Mouse (Mus musculus): ENCODE measurements around the gene Hebp1. TPM values are rescaled to one million over a fixed set of nuclear protein-coding genes. Genes with fewer than 3 reads are reported as not detected.
A peak's percentile ranks its signal among the peaks of the same experiment; 100 is the strongest.

The Hebp1 gene
- polyA plus RNA-seq, 1 experiment from 2014 or later: 4.1 TPM

DNA sequence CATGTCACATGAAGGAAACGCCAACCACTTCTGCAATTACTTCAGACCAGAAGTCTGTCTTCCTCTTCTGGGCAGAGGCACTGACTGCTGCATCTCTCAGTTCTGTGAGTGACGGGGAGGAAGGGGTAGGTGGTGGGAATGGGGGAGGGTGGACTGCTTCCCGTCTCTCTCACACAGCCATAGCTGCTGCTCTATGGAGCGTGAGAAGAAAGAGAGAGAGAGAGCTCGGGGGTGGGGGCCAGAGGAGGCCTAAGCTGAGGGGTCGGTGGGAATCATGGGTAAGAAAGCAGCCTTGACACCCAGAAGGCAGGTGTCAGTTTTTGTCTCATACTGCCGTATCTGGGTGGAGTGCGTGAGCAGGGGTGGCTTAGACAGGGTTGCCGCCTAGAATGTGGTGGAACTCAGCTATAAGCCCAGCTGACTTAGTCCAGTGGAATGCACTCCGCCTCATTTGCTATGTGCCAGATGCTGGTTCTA is 30.7 kb upstream of the Hebp1 start:
- Histone ChIP-seq H3K36me3 (ENCODE audit: control insufficient read depth, insufficient read depth, low read length) (no peaks in the 10 kb centered on the region), H3K27ac (ENCODE audit: low read depth, low read length) (no peak overlapping the region), H3K9ac (ENCODE audit: low read depth, low read length) (no peak overlapping the region), H3K27me3 (ENCODE audit: control insufficient read depth, insufficient read depth, low read length) (no peaks in the 10 kb centered on the region), H3K4me3 (ENCODE audit: low read depth, low read length) (no peak overlapping the region), H3K4me2 (replicated peaks; ENCODE audit: low read depth, low read length) (no peak overlapping the region), H3K4me1 (replicated peaks; ENCODE audit: control insufficient read depth, insufficient read depth, low read length) (0 out of 2 replicates have a peak, but pooled peaks cover 3% of the 10 kb centered on the region), H3K9me3 (ENCODE audit: control insufficient read depth, low read length) (no peaks in the 10 kb centered on the region)
- whole genome bisulfite sequencing: 45% methylated on average over 10 of the region's 10 CpGs
- ATAC-seq (ENCODE audit: low FRiP score) (peak; percentile 69), DNase-seq (ENCODE audit: low spot score) (peak; percentile 39)

DNA sequence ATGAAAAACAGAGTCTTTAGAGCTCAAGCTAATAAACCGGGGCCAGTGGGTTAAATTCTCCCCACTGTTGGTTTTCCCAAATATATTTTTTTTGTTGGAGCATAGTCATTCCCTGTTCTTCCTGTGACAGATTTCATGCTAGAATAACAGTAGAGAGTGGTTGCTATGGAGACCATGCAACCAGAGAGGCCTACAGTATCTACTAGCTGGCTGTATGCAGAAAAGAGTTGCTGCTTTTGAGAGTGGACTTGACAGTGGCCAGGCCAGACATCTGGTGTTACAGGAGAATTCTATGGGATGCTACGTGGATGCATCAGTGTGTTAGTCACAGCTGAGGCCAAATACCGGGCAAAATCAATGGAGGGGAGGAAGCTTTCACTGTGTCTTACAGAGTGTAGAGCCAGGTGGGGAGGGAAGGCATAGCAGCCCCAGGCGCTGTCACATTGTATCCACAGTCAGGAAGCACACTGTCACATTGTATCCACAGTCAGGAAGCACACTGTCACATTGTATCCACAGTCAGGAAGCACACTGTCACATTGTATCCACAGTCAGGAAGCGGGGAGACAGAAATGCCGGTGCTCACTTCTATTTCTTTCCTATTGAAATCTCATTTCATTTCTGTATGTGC is 26.1 kb upstream of the Hebp1 start:
- no peaks in the 10 kb centered on the region for H3K9me3 ChIP-seq (ENCODE audit: control insufficient read depth, low read length)
- H3K4me1 ChIP-seq (replicated peaks; ENCODE audit: control insufficient read depth, insufficient read depth, low read length): 0 out of 2 replicates have a peak, but pooled peaks cover 3% of the 10 kb centered on the region
- no peaks in the 10 kb centered on the region for H3K27me3 ChIP-seq (ENCODE audit: control insufficient read depth, insufficient read depth, low read length)
- H3K36me3 ChIP-seq (ENCODE audit: control insufficient read depth, insufficient read depth, low read length): no peaks in the 10 kb centered on the region
- H3K4me2 ChIP-seq (replicated peaks; ENCODE audit: low read depth, low read length): no peak overlapping the region
- no peak overlapping the region for H3K27ac ChIP-seq (ENCODE audit: low read depth, low read length)
- 75% methylated on average over 6 of the region's 6 CpGs for WGBS
- H3K9ac ChIP-seq (ENCODE audit: low read depth, low read length): no peak overlapping the region
- H3K4me3 ChIP-seq (ENCODE audit: low read depth, low read length): no peak overlapping the region
- no peak for ATAC-seq (ENCODE audit: low FRiP score)
- DNase-seq (ENCODE audit: low spot score): peak; percentile 15

DNA sequence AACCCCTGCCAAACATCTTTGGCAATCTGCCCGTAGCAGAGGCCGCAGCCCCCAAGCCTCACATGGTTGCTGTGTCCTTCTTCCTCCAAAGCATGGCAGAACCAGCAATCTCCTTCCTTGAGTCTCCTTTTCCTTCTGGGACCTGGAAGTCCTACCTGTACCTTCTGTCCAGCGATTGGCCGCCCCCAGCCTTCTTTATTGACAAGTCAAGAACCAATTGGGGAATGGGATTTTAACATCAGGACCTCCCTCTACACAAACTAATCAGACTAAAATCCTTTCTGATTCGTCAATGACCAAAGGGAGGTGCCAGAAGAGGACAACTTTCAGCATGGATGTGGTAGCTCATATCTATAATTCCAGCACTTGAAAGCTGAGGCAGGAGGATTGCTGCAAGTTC is 22.1 kb upstream of the Hebp1 start:
- Histone ChIP-seq H3K4me2 (replicated peaks; ENCODE audit: low read depth, low read length) (no peak overlapping the region), H3K9ac (ENCODE audit: low read depth, low read length) (no peak overlapping the region), H3K36me3 (ENCODE audit: control insufficient read depth, insufficient read depth, low read length) (0 out of 2 replicates have a peak, but pooled peaks cover 3% of the 10 kb centered on the region), H3K4me1 (replicated peaks; ENCODE audit: control insufficient read depth, insufficient read depth, low read length) (0 out of 2 replicates have a peak, but pooled peaks cover 3% of the 10 kb centered on the region), H3K4me3 (ENCODE audit: low read depth, low read length) (no peak overlapping the region), H3K27me3 (ENCODE audit: control insufficient read depth, insufficient read depth, low read length) (no peaks in the 10 kb centered on the region), H3K27ac (ENCODE audit: low read depth, low read length) (no peak overlapping the region), H3K9me3 (ENCODE audit: control insufficient read depth, low read length) (no peaks in the 10 kb centered on the region)
- WGBS: 92% methylated on average over 5 of the region's 5 CpGs
- no peak for ATAC-seq (ENCODE audit: low FRiP score)
- no peak for DNase-seq (ENCODE audit: low spot score)

DNA sequence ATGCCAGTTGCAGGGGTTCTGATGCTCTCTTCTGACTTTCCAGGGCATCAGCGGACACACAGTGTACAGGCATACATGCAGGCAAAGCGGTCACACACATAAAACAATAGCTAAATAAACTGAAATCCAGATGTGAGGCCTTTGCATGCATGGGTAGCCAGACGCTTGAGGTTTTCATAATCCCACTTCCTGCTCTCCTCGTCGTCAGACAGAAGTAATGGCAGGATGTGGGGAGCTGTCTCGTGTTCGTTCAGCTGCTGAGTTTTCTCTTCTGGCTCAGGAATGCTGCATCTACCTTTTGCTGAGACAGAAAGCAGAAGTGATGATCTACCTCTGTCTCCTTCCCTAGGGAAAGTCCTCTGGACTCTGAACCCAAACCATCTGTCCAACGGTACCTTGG is 20.5 kb upstream of the Hebp1 start:
- H3K9me3 ChIP-seq (ENCODE audit: control insufficient read depth, low read length): no peaks in the 10 kb centered on the region
- no peaks in the 10 kb centered on the region for H3K27me3 ChIP-seq (ENCODE audit: control insufficient read depth, insufficient read depth, low read length)
- H3K36me3 ChIP-seq (ENCODE audit: control insufficient read depth, insufficient read depth, low read length): 0 out of 2 replicates have a peak, but pooled peaks cover 3% of the 10 kb centered on the region
- no peak overlapping the region for H3K4me3 ChIP-seq (ENCODE audit: low read depth, low read length)
- 81% methylated on average over 8 of the region's 8 CpGs for WGBS
- ATAC-seq (ENCODE audit: low FRiP score): no peak
- no peaks in the 10 kb centered on the region for H3K4me1 ChIP-seq (replicated peaks; ENCODE audit: control insufficient read depth, insufficient read depth, low read length)
- H3K9ac ChIP-seq (ENCODE audit: low read depth, low read length): no peak overlapping the region
- H3K27ac ChIP-seq (ENCODE audit: low read depth, low read length): no peak overlapping the region
- DNase-seq (ENCODE audit: low spot score): no peak
- H3K4me2 ChIP-seq (replicated peaks; ENCODE audit: low read depth, low read length): no peak overlapping the region

DNA sequence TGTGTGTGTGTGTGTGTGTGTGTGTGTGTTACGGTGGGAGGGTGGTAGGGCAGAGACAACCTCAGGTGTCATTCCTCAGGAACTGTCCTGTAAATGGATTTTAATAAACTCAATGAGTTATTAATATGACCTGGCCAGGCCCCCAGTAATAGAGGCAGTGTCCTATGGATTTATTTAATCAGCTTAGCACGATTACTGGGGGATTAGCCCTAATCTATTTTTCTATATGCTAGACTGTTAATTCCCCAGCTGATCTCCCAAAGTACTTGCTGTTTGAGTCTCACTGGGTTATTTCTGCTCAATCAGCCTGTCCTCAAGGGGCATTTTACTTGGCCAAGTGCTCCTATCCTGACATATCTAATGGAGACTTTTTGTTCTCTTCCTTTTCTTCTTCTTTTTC is 14.8 kb upstream of the Hebp1 start:
- no peak overlapping the region for H3K27ac ChIP-seq (ENCODE audit: low read depth, low read length)
- no peaks in the 10 kb centered on the region for H3K4me1 ChIP-seq (replicated peaks; ENCODE audit: control insufficient read depth, insufficient read depth, low read length)
- no peak for ATAC-seq (ENCODE audit: low FRiP score)
- WGBS: 65% methylated on average over 1 of the region's 2 CpGs
- no peaks in the 10 kb centered on the region for H3K27me3 ChIP-seq (ENCODE audit: control insufficient read depth, insufficient read depth, low read length)
- H3K36me3 ChIP-seq (ENCODE audit: control insufficient read depth, insufficient read depth, low read length): no peaks in the 10 kb centered on the region
- H3K9ac ChIP-seq (ENCODE audit: low read depth, low read length): no peak overlapping the region
- no peak overlapping the region for H3K4me2 ChIP-seq (replicated peaks; ENCODE audit: low read depth, low read length)
- no peak for DNase-seq (ENCODE audit: low spot score)
- no peaks in the 10 kb centered on the region for H3K9me3 ChIP-seq (ENCODE audit: control insufficient read depth, low read length)
- no peak overlapping the region for H3K4me3 ChIP-seq (ENCODE audit: low read depth, low read length)

DNA sequence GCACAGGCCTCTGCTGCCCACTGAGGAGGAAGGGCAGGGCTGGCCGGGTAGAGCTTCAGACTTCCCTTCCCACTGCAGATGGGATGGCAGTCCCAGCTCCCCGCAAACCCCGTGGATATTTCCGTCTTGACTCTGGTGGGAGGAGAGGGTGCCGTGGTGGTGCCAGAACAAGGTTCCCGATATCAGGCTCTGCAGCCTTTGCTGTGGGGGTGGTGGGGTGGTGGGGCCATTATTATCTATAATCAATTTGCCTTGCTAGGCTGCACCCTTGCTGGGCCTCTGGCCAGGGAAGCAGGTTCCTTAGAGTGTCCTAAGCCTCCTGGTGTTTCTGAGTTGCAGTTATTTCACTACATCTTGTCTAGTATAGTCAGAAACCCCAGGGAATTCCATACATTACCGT is 13.3 kb upstream of the Hebp1 start:
- H3K36me3 ChIP-seq (ENCODE audit: control insufficient read depth, insufficient read depth, low read length): no peaks in the 10 kb centered on the region
- no peak overlapping the region for H3K27ac ChIP-seq (ENCODE audit: low read depth, low read length)
- DNase-seq (ENCODE audit: low spot score): no peak
- H3K27me3 ChIP-seq (ENCODE audit: control insufficient read depth, insufficient read depth, low read length): no peaks in the 10 kb centered on the region
- ATAC-seq (ENCODE audit: low FRiP score): no peak
- no peak overlapping the region for H3K4me3 ChIP-seq (ENCODE audit: low read depth, low read length)
- 73% methylated on average over 7 of the region's 7 CpGs for WGBS
- H3K9ac ChIP-seq (ENCODE audit: low read depth, low read length): no peak overlapping the region
- no peaks in the 10 kb centered on the region for H3K4me1 ChIP-seq (replicated peaks; ENCODE audit: control insufficient read depth, insufficient read depth, low read length)
- no peak overlapping the region for H3K4me2 ChIP-seq (replicated peaks; ENCODE audit: low read depth, low read length)
- no peaks in the 10 kb centered on the region for H3K9me3 ChIP-seq (ENCODE audit: control insufficient read depth, low read length)

DNA sequence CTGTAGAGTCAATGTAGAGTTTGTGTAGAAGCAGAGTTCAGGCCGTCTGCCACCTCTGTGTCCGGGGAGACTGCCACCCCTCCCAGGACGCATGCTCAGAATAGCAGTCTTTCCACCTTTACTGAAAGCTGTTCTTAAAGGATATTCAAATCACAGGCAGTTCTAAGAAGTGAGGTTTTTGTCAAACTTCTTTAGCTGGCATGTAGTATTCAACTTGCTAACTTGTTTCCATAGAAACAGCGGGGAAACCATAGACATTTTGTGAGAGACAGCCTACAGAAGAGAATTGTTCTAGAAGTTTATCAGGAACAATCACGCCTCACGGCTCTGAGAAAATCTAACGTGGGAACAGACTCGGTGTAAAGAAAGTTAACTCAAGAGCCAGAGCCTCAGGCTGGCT is 9.1 kb upstream of the Hebp1 start:
- Histone ChIP-seq H3K4me3 (ENCODE audit: low read depth, low read length) (no peak overlapping the region), H3K9ac (ENCODE audit: low read depth, low read length) (no peak overlapping the region), H3K27me3 (ENCODE audit: control insufficient read depth, insufficient read depth, low read length) (no peaks in the 10 kb centered on the region), H3K4me1 (replicated peaks; ENCODE audit: control insufficient read depth, insufficient read depth, low read length) (no peaks in the 10 kb centered on the region), H3K36me3 (ENCODE audit: control insufficient read depth, insufficient read depth, low read length) (no peaks in the 10 kb centered on the region), H3K27ac (ENCODE audit: low read depth, low read length) (no peak overlapping the region), H3K9me3 (ENCODE audit: control insufficient read depth, low read length) (no peaks in the 10 kb centered on the region), H3K4me2 (replicated peaks; ENCODE audit: low read depth, low read length) (no peak overlapping the region)
- WGBS: 57% methylated on average over 8 of the region's 8 CpGs
- ATAC-seq (ENCODE audit: low FRiP score) (no peak), DNase-seq (ENCODE audit: low spot score) (no peak)

DNA sequence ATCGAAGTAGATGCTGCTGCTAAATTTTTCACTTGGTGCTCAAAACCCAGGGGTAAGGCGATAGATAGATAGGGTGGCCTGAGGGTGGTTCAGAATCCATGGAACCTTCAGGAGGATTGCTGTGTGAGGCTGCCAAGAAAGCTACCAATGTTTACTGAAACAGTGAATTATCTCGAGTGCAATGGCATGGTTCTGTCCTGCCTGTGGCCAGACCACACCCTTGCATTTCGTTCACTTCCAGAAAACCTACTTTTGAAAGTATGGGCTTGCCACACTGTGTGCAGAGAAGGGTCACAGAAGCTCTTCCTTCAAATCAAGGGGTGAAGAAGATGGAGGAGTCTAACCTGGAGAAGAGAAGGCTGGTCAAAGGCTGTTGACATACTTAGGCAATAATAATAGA is 8.0 kb upstream of the Hebp1 start:
- H3K36me3 ChIP-seq (ENCODE audit: control insufficient read depth, insufficient read depth, low read length): no peaks in the 10 kb centered on the region
- WGBS: 87% methylated on average over 4 of the region's 4 CpGs
- no peak overlapping the region for H3K27ac ChIP-seq (ENCODE audit: low read depth, low read length)
- H3K4me2 ChIP-seq (replicated peaks; ENCODE audit: low read depth, low read length): no peak overlapping the region
- no peak overlapping the region for H3K9ac ChIP-seq (ENCODE audit: low read depth, low read length)
- ATAC-seq (ENCODE audit: low FRiP score) (no peak), DNase-seq (ENCODE audit: low spot score) (no peak)
- H3K27me3 ChIP-seq (ENCODE audit: control insufficient read depth, insufficient read depth, low read length): no peaks in the 10 kb centered on the region
- no peaks in the 10 kb centered on the region for H3K9me3 ChIP-seq (ENCODE audit: control insufficient read depth, low read length)
- no peak overlapping the region for H3K4me3 ChIP-seq (ENCODE audit: low read depth, low read length)
- H3K4me1 ChIP-seq (replicated peaks; ENCODE audit: control insufficient read depth, insufficient read depth, low read length): no peaks in the 10 kb centered on the region

DNA sequence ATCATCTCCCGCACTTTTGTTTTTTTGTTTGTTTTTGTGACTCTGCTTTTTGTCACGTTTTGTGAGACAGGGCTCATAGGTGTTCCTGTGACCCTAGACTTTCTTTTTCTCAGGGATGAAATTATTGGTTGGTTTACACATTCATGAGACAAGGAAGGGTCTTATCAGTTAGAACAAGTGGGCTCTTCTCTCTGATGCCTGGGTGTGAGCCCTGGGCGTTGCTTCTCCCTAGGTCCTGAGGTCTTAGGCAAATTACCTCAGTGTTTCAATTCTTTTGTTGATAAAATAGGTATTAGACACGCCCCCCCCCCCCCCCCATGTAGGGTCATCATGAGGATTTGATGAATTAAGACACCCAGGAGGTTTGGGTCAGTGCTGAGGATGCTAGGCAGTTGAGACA is 7.0 kb upstream of the Hebp1 start:
- Histone ChIP-seq H3K9me3 (ENCODE audit: control insufficient read depth, low read length) (no peaks in the 10 kb centered on the region), H3K4me1 (replicated peaks; ENCODE audit: control insufficient read depth, insufficient read depth, low read length) (no peaks in the 10 kb centered on the region), H3K27me3 (ENCODE audit: control insufficient read depth, insufficient read depth, low read length) (no peaks in the 10 kb centered on the region), H3K9ac (ENCODE audit: low read depth, low read length) (no peak overlapping the region), H3K4me3 (ENCODE audit: low read depth, low read length) (no peak overlapping the region), H3K4me2 (replicated peaks; ENCODE audit: low read depth, low read length) (no peak overlapping the region), H3K27ac (ENCODE audit: low read depth, low read length) (no peak overlapping the region), H3K36me3 (ENCODE audit: control insufficient read depth, insufficient read depth, low read length) (no peaks in the 10 kb centered on the region)
- DNase-seq (ENCODE audit: low spot score) (no peak), ATAC-seq (ENCODE audit: low FRiP score) (no peak)
- 65% methylated on average over 4 of the region's 4 CpGs for WGBS
